Mouse (Mus musculus): ENCODE measurements around the gene Gm44503. TPM values are rescaled to one million over a fixed set of nuclear protein-coding genes. Genes with fewer than 3 reads are reported as not detected.

Gm44503 gene
- polyA plus RNA-seq (2015; fragmentation: Nextera tagmentation; extraction: Ambion mirVana), result not detected in 2 replicates

GRCm38 (mm10) chr9:72958521-72959450 is at the start of gene Gm44503, which contains the start of gene Dyx1c1:
Gm44503 (plus strand) TSS chr9:72958852.
Dyx1c1 (plus strand) TSS chr9:72958785.
- no peaks in the 10 kb centered on the region for H3K36me3 ChIP-seq
- H3K9me3 ChIP-seq (replicated peaks), result no peaks in the 10 kb centered on the region
- peak within 1 kb of the TSS; percentile 68 for H3K4me3 ChIP-seq (replicated peaks)
- ATAC-seq (ENCODE audit: low read depth) (peak; percentile 71), DNase-seq (peak; percentile 63)
- H3K4me2 ChIP-seq, result peak within 1 kb of the TSS; percentile 76
- peaks cover 14% of the 10 kb centered on the region for H3K4me1 ChIP-seq (replicated peaks)
- 1% methylated on average over 43 of the region's 43 CpGs for WGBS (ENCODE audit: insufficient replicate concordance)
- H3K27me3 ChIP-seq, result no peaks in the 10 kb centered on the region
- peak within 1 kb of the TSS; percentile 68 for H3K9ac ChIP-seq
- no peak within 1 kb of the TSS for H3K27ac ChIP-seq

GRCm38 (mm10) chr9:72911381-72911780 is 47.3 kb upstream of the Gm44503 start:
- Histone ChIP-seq H3K4me2 (no peak overlapping the region), H3K4me1 (replicated peaks) (no peaks in the 10 kb centered on the region), H3K27me3 (no peaks in the 10 kb centered on the region), H3K4me3 (replicated peaks) (no peak overlapping the region), H3K27ac (no peak overlapping the region), H3K9me3 (replicated peaks) (no peaks in the 10 kb centered on the region), H3K36me3 (no peaks in the 10 kb centered on the region), H3K9ac (no peak overlapping the region)
- DNase-seq (no peak), ATAC-seq (ENCODE audit: low read depth) (no peak)
- WGBS (ENCODE audit: insufficient replicate concordance), result 66% methylated on average over 2 of the region's 2 CpGs

GRCm38 (mm10) chr9:72913551-72913950 is 45.1 kb upstream of the Gm44503 start:
- Histone ChIP-seq H3K4me3 (replicated peaks) (no peak overlapping the region), H3K9ac (no peak overlapping the region), H3K27ac (no peak overlapping the region), H3K36me3 (no peaks in the 10 kb centered on the region), H3K4me1 (replicated peaks) (no peaks in the 10 kb centered on the region), H3K9me3 (replicated peaks) (no peaks in the 10 kb centered on the region), H3K4me2 (no peak overlapping the region), H3K27me3 (no peaks in the 10 kb centered on the region)
- DNase-seq, result no peak
- ATAC-seq (ENCODE audit: low read depth), result no peak
- WGBS (ENCODE audit: insufficient replicate concordance), result 44% methylated on average over 6 of the region's 6 CpGs

GRCm38 (mm10) chr9:72915728-72916127 is 42.9 kb upstream of the Gm44503 start:
- H3K9ac ChIP-seq, result no peak overlapping the region
- ATAC-seq (ENCODE audit: low read depth) (no peak), DNase-seq (no peak)
- no peak overlapping the region for H3K4me2 ChIP-seq
- H3K27ac ChIP-seq, result no peak overlapping the region
- H3K4me3 ChIP-seq (replicated peaks), result no peak overlapping the region
- no peaks in the 10 kb centered on the region for H3K4me1 ChIP-seq (replicated peaks)
- H3K36me3 ChIP-seq, result no peaks in the 10 kb centered on the region
- H3K9me3 ChIP-seq (replicated peaks), result no peaks in the 10 kb centered on the region
- WGBS (ENCODE audit: insufficient replicate concordance), result 28% methylated on average over 7 of the region's 7 CpGs
- H3K27me3 ChIP-seq, result no peaks in the 10 kb centered on the region

- 71% methylated on average over 3 of the region's 3 CpGs for WGBS (ENCODE audit: insufficient replicate concordance)
- no peak for DNase-seq
- H3K27ac ChIP-seq, result no peak overlapping the region
- no peak overlapping the region for H3K4me2 ChIP-seq
- no peaks in the 10 kb centered on the region for H3K9me3 ChIP-seq (replicated peaks)
- H3K36me3 ChIP-seq, result no peaks in the 10 kb centered on the region
- H3K9ac ChIP-seq, result no peak overlapping the region
- H3K4me1 ChIP-seq (replicated peaks), result no peaks in the 10 kb centered on the region; the same call in none of the 2 replicates
- peaks cover 61% of the 10 kb centered on the region for H3K27me3 ChIP-seq
- H3K4me3 ChIP-seq (replicated peaks), result no peak overlapping the region
- no peak for ATAC-seq (ENCODE audit: low read depth)
These were observed 35.6 kb upstream of the Gm44503 start for GRCm38 (mm10) chr9:72923068-72923467.

- peaks cover 71% of the 10 kb centered on the region for H3K27me3 ChIP-seq
- H3K9ac ChIP-seq, result peak within 1 kb of the TSS; percentile 49
- H3K9me3 ChIP-seq (replicated peaks), result no peaks in the 10 kb centered on the region
- H3K4me2 ChIP-seq, result peak within 1 kb of the TSS; percentile 69
- 1% methylated on average over 84 of the region's 108 CpGs for WGBS (ENCODE audit: insufficient replicate concordance)
- no peaks in the 10 kb centered on the region for H3K36me3 ChIP-seq
- DNase-seq (no peak), ATAC-seq (ENCODE audit: low read depth) (0 out of 2 replicates have a peak, but pooled peaks have one; percentile 31)
- H3K27ac ChIP-seq, result no peak within 1 kb of the TSS
- H3K4me1 ChIP-seq (replicated peaks), result no peaks in the 10 kb centered on the region; the same call in none of the 2 replicates
- peak within 1 kb of the TSS; percentile 57 for H3K4me3 ChIP-seq (replicated peaks)
These were observed 33.4 kb upstream of the Gm44503 start, which contains the start of gene Pygo1 for GRCm38 (mm10) chr9:72925021-72925934. Pygo1 (plus strand) TSS chr9:72925645.

GRCm38 (mm10) chr9:72925935-72926258 is 32.8 kb upstream of the Gm44503 start:
- DNase-seq (no peak), ATAC-seq (ENCODE audit: low read depth) (no peak)
- no peaks in the 10 kb centered on the region; the same call in none of the 2 replicates for H3K4me1 ChIP-seq (replicated peaks)
- H3K27me3 ChIP-seq, result peaks cover 71% of the 10 kb centered on the region
- H3K4me2 ChIP-seq, result peak overlapping the region; percentile 69
- no peak overlapping the region for H3K27ac ChIP-seq
- WGBS (ENCODE audit: insufficient replicate concordance), result 4% methylated on average over 20 of the region's 20 CpGs
- H3K36me3 ChIP-seq, result no peaks in the 10 kb centered on the region
- H3K4me3 ChIP-seq (replicated peaks), result peak overlapping the region; percentile 57
- H3K9me3 ChIP-seq (replicated peaks), result no peaks in the 10 kb centered on the region
- H3K9ac ChIP-seq, result peak overlapping the region; percentile 49

GRCm38 (mm10) chr9:72931166-72931790 is 27.4 kb upstream of the Gm44503 start:
- no peaks in the 10 kb centered on the region; the same call in 1 of the 2 replicates for H3K4me1 ChIP-seq (replicated peaks)
- DNase-seq (no peak), ATAC-seq (ENCODE audit: low read depth) (no peak)
- WGBS (ENCODE audit: insufficient replicate concordance), result 60% methylated on average over 13 of the region's 13 CpGs
- no peak overlapping the region for H3K27ac ChIP-seq
- H3K9me3 ChIP-seq (replicated peaks), result no peaks in the 10 kb centered on the region
- H3K36me3 ChIP-seq, result no peaks in the 10 kb centered on the region
- H3K4me2 ChIP-seq, result no peak overlapping the region
- no peak overlapping the region for H3K4me3 ChIP-seq (replicated peaks)
- peaks cover 27% of the 10 kb centered on the region for H3K27me3 ChIP-seq
- no peak overlapping the region for H3K9ac ChIP-seq

- H3K9ac ChIP-seq, result no peak overlapping the region
- no peaks in the 10 kb centered on the region for H3K27me3 ChIP-seq
- no peaks in the 10 kb centered on the region for H3K4me1 ChIP-seq (replicated peaks)
- no peaks in the 10 kb centered on the region for H3K36me3 ChIP-seq
- 73% methylated on average over 4 of the region's 4 CpGs for WGBS (ENCODE audit: insufficient replicate concordance)
- no peak overlapping the region for H3K4me2 ChIP-seq
- H3K27ac ChIP-seq, result no peak overlapping the region
- H3K4me3 ChIP-seq (replicated peaks), result no peak overlapping the region
- DNase-seq, result no peak
- no peak for ATAC-seq (ENCODE audit: low read depth)
- H3K9me3 ChIP-seq (replicated peaks), result no peaks in the 10 kb centered on the region
These were observed 23.3 kb upstream of the Gm44503 start for GRCm38 (mm10) chr9:72935309-72935708.

GRCm38 (mm10) chr9:72936301-72936700 is 22.4 kb upstream of the Gm44503 start:
- DNase-seq (no peak), ATAC-seq (ENCODE audit: low read depth) (no peak)
- Histone ChIP-seq H3K4me2 (no peak overlapping the region), H3K9me3 (replicated peaks) (no peaks in the 10 kb centered on the region), H3K4me1 (replicated peaks) (no peaks in the 10 kb centered on the region), H3K27me3 (no peaks in the 10 kb centered on the region), H3K27ac (no peak overlapping the region), H3K36me3 (no peaks in the 10 kb centered on the region), H3K4me3 (replicated peaks) (no peak overlapping the region), H3K9ac (no peak overlapping the region)
- WGBS (ENCODE audit: insufficient replicate concordance), result 49% methylated on average over 2 of the region's 2 CpGs

GRCm38 (mm10) chr9:72943424-72943823 is 15.2 kb upstream of the Gm44503 start:
- no peaks in the 10 kb centered on the region for H3K9me3 ChIP-seq (replicated peaks)
- ATAC-seq (ENCODE audit: low read depth), result no peak
- no peak overlapping the region for H3K4me2 ChIP-seq
- no peak overlapping the region for H3K27ac ChIP-seq
- H3K9ac ChIP-seq, result no peak overlapping the region
- H3K27me3 ChIP-seq, result no peaks in the 10 kb centered on the region
- no peak overlapping the region for H3K4me3 ChIP-seq (replicated peaks)
- 50% methylated on average over 3 of the region's 3 CpGs for WGBS (ENCODE audit: insufficient replicate concordance)
- DNase-seq, result no peak
- no peaks in the 10 kb centered on the region for H3K36me3 ChIP-seq
- no peaks in the 10 kb centered on the region for H3K4me1 ChIP-seq (replicated peaks)

All from liver, embryonic 13.5 days (tissue).